Mouse (Mus musculus) hindbrain, postnatal 0 days (tissue): ENCODE data around the gene Grap2. TPM values are rescaled to one million over a fixed set of nuclear protein-coding genes. Genes with fewer than 3 reads are reported as not detected.

Source experiments
- ATAC-seq: fragments of 200-750 bp; cut with Nextera tagmentation; 2 replicates; pipeline ENCODE4 v1.8.0; 2017; ENCODE audit warnings: mild to moderate bottlenecking, moderate TSS enrichment, moderate library complexity
- DNase-seq: peaks from one replicate; pipeline ENCODE4 v3.0.0-alpha.2; 2015; ENCODE audit warnings: low spot score
- H3K27ac ChIP-seq: fragments of 300-500 bp; sonication (generic); 2 replicates; pipeline ENCODE4 v1.5.1; 2014; ENCODE audit warnings: mild to moderate bottlenecking
- H3K27me3 ChIP-seq: fragments of 300-500 bp; sonication (generic); 2 replicates; pipeline ENCODE4 v1.6.1; 2014; ENCODE audit warnings: low read length, mixed read lengths; ENCODE audit not compliant: insufficient read depth
- H3K36me3 ChIP-seq: fragments of 300-500 bp; sonication (generic); 2 replicates; pipeline ENCODE4 v1.6.1; 2014; ENCODE audit warnings: low read length, mixed read lengths; ENCODE audit not compliant: insufficient read depth
- H3K4me1 ChIP-seq: fragments of 300-500 bp; sonication (generic); 2 replicates; pipeline ENCODE4 v1.6.1; 2014; ENCODE audit warnings: antibody characterized with exemption, low read length, mixed read lengths; ENCODE audit not compliant: insufficient read depth
- H3K4me2 ChIP-seq: fragments of 300-500 bp; sonication (generic); 2 replicates; pipeline ENCODE4 v1.6.1; 2014; ENCODE audit warnings: low read depth, mild to moderate bottlenecking, low read length, moderate library complexity, mixed read lengths
- H3K4me3 ChIP-seq: fragments of 300-500 bp; sonication (generic); 2 replicates; pipeline ENCODE4 v1.5.1; 2014; ENCODE audit warnings: low read length
- H3K9ac ChIP-seq: fragments of 300-500 bp; sonication (generic); replicated peaks from 2 replicates; pipeline ENCODE4 v1.6.1; 2014; ENCODE audit warnings: mild to moderate bottlenecking, low read length, moderate library complexity, mixed read lengths
- H3K9me3 ChIP-seq: fragments of 300-500 bp; sonication (generic); 2 replicates; pipeline ENCODE4 v1.6.1; 2016; ENCODE audit warnings: low read length, mixed read lengths
- CTCF ChIP-seq: IDR thresholded peaks from 2 replicates; pipeline ENCODE4 v1.5.1; 2016; ENCODE audit warnings: antibody characterized with exemption, control low read depth, low read depth
- WGBS: fragments of 180-500 bp; shearing (Covaris S2); extraction: QIAGEN DNeasy Blood & Tissue Kit; methylation state at CpG from one replicate; pipeline ENCODE4 v1.1.7; 2014; 5-methylcytosine and 5-hydroxymethylcytosine counted together
- polyA plus RNA-seq: library from polyadenylated mRNA; unstranded; fragments of >200 nt; fragmentation: Nextera tagmentation; extraction: Ambion mirVana; gene quantifications from 2 replicates; pipeline ENCODE4 v1.2.1, GENCODE M21; 2015
- total RNA-seq: library from RNA; depleted of rRNA; stranded (reverse); fragments of >200 nt; gene quantifications from 2 replicates; pipeline ENCODE4 v1.2.3, GENCODE M21; 2014

Gene Grap2
- total and polyA plus RNA-seq, 2 experiments from 2014 or later, result 0.05 to 0.11 TPM

GRCm38 (mm10) chr15:80613904-80614303 is 41.5 kb downstream of the Grap2 start:
- H3K9me3 ChIP-seq, result no peaks in the 10 kb centered on the region
- ATAC-seq, result no peak
- no peaks in the 10 kb centered on the region for H3K36me3 ChIP-seq
- DNase-seq, result no peak
- H3K9ac ChIP-seq, result no peak overlapping the region
- no peak overlapping the region for H3K27ac ChIP-seq
- H3K27me3 ChIP-seq, result no peaks in the 10 kb centered on the region
- H3K4me3 ChIP-seq, result no peak overlapping the region
- WGBS, result 75% methylated on average over 5 of the region's 5 CpGs
- H3K4me2 ChIP-seq, result no peak overlapping the region
- no peak for TF ChIP-seq CTCF
- H3K4me1 ChIP-seq, result 0 out of 2 replicates have a peak, but pooled peaks cover 7% of the 10 kb centered on the region

- no peaks in the 10 kb centered on the region for H3K36me3 ChIP-seq
- H3K27ac ChIP-seq, result no peak overlapping the region
- H3K27me3 ChIP-seq, result no peaks in the 10 kb centered on the region
- no peaks in the 10 kb centered on the region for H3K9me3 ChIP-seq
- DNase-seq, result no peak
- TF ChIP-seq CTCF, result no peak
- H3K4me3 ChIP-seq, result no peak overlapping the region
- no peak for ATAC-seq
- H3K4me1 ChIP-seq, result 0 out of 2 replicates have a peak, but pooled peaks cover 7% of the 10 kb centered on the region
- WGBS, result 70% methylated on average over 18 of the region's 18 CpGs
- H3K4me2 ChIP-seq, result no peak overlapping the region
- no peak overlapping the region for H3K9ac ChIP-seq
Measured at GRCm38 (mm10) chr15:80614500-80615289, 42.3 kb downstream of the Grap2 start.

GRCm38 (mm10) chr15:80615290-80615570 is 42.8 kb downstream of the Grap2 start:
- Histone ChIP-seq H3K36me3 (no peaks in the 10 kb centered on the region), H3K9ac (no peak overlapping the region), H3K9me3 (no peaks in the 10 kb centered on the region), H3K4me1 (0 out of 2 replicates have a peak, but pooled peaks cover 7% of the 10 kb centered on the region), H3K4me3 (no peak overlapping the region), H3K27ac (no peak overlapping the region), H3K4me2 (no peak overlapping the region), H3K27me3 (no peaks in the 10 kb centered on the region)
- WGBS, result 33% methylated on average over 2 of the region's 2 CpGs
- TF ChIP-seq CTCF, result no peak
- no peak for DNase-seq
- ATAC-seq, result no peak

- Histone ChIP-seq H3K9me3 (no peaks in the 10 kb centered on the region), H3K4me1 (0 out of 2 replicates have a peak, but pooled peaks cover 7% of the 10 kb centered on the region), H3K4me3 (no peak overlapping the region), H3K27ac (no peak overlapping the region), H3K27me3 (no peaks in the 10 kb centered on the region), H3K4me2 (0 out of 2 replicates have a peak overlapping the region, but pooled peaks have one; percentile 18), H3K36me3 (no peaks in the 10 kb centered on the region), H3K9ac (peak overlapping the region; percentile 21; the same call in 1 of the 2 replicates)
- 8% methylated on average over 17 of the region's 17 CpGs for WGBS
- ATAC-seq (0 out of 2 replicates have a peak, but pooled peaks have one; percentile 32), DNase-seq (no peak)
- no peak for TF ChIP-seq CTCF
Measured at GRCm38 (mm10) chr15:80615636-80616383, 43.4 kb downstream of the Grap2 start.

- DNase-seq (peak; percentile 57), ATAC-seq (no peak)
- Histone ChIP-seq H3K9ac (no peak overlapping the region), H3K27ac (no peak overlapping the region), H3K36me3 (no peaks in the 10 kb centered on the region), H3K9me3 (no peaks in the 10 kb centered on the region), H3K4me3 (no peak overlapping the region), H3K4me2 (no peak overlapping the region), H3K27me3 (no peaks in the 10 kb centered on the region), H3K4me1 (0 out of 2 replicates have a peak, but pooled peaks cover 7% of the 10 kb centered on the region)
- WGBS, result 44% methylated on average over 2 of the region's 2 CpGs
- TF ChIP-seq CTCF, result peak; percentile 69
Measured at GRCm38 (mm10) chr15:80617839-80618238, 45.4 kb downstream of the Grap2 start.

GRCm38 (mm10) chr15:80619166-80619565 is 46.8 kb downstream of the Grap2 start:
- WGBS, result 50% methylated on average over 5 of the region's 5 CpGs
- H3K36me3 ChIP-seq, result no peaks in the 10 kb centered on the region
- ATAC-seq (no peak), DNase-seq (no peak)
- H3K27me3 ChIP-seq, result no peaks in the 10 kb centered on the region
- no peak for TF ChIP-seq CTCF
- no peaks in the 10 kb centered on the region for H3K9me3 ChIP-seq
- H3K4me3 ChIP-seq, result no peak overlapping the region
- H3K9ac ChIP-seq, result no peak overlapping the region
- H3K27ac ChIP-seq, result no peak overlapping the region
- no peak overlapping the region for H3K4me2 ChIP-seq
- H3K4me1 ChIP-seq, result 0 out of 2 replicates have a peak, but pooled peaks cover 7% of the 10 kb centered on the region
